Mouse (Mus musculus) hindbrain, embryonic 10.5 days (tissue): ENCODE measurements around the gene Mvp. TPM values are rescaled to one million over a fixed set of nuclear protein-coding genes. Genes with fewer than 3 reads are reported as not detected.
A peak's percentile ranks its signal among the peaks of the same experiment; 100 is the strongest.

Source experiments
- DNase-seq: peaks from one replicate; pipeline ENCODE4 v3.0.0-alpha.2; 2017; ENCODE audit warnings: low spot score
- H3K27ac ChIP-seq: fragments of 300-500 bp; sonication (generic); 2 replicates; pipeline ENCODE4 v1.5.1; 2016; ENCODE audit warnings: mild to moderate bottlenecking, moderate library complexity
- H3K27me3 ChIP-seq: fragments of 300-500 bp; sonication (generic); 2 replicates; pipeline ENCODE4 v1.6.1; 2016; ENCODE audit warnings: mild to moderate bottlenecking; ENCODE audit not compliant: poor library complexity, insufficient read depth, severe bottlenecking
- H3K36me3 ChIP-seq: fragments of 300-500 bp; sonication (generic); 2 replicates; pipeline ENCODE4 v1.6.1; 2016; ENCODE audit warnings: mild to moderate bottlenecking, moderate library complexity
- H3K4me1 ChIP-seq: fragments of 300-500 bp; sonication (generic); replicated peaks from 2 replicates; pipeline ENCODE4 v1.6.1; 2016; ENCODE audit warnings: mild to moderate bottlenecking
- H3K4me3 ChIP-seq: fragments of 300-500 bp; sonication (generic); 2 replicates; pipeline ENCODE4 v1.5.1; 2016; ENCODE audit warnings: mild to moderate bottlenecking, moderate library complexity
- H3K9me3 ChIP-seq: fragments of 300-500 bp; sonication (generic); 2 replicates; pipeline ENCODE4 v1.6.1; 2016; ENCODE audit warnings: mild to moderate bottlenecking, moderate library complexity
- WGBS: fragments of 180-500 bp; shearing (Covaris S2); methylation state at CpG from one replicate; pipeline ENCODE4 v1.1.7; 2016; 5-methylcytosine and 5-hydroxymethylcytosine counted together
- polyA plus RNA-seq: library from polyadenylated mRNA; unstranded; fragments of >200 nt; fragmentation: Nextera tagmentation; extraction: Ambion mirVana; gene quantifications from 2 replicates; pipeline ENCODE4 v1.2.1, GENCODE M21; 2016

The Mvp gene
- polyA plus RNA-seq, 1 experiment from 2014 or later: 6.1 TPM

DNA sequence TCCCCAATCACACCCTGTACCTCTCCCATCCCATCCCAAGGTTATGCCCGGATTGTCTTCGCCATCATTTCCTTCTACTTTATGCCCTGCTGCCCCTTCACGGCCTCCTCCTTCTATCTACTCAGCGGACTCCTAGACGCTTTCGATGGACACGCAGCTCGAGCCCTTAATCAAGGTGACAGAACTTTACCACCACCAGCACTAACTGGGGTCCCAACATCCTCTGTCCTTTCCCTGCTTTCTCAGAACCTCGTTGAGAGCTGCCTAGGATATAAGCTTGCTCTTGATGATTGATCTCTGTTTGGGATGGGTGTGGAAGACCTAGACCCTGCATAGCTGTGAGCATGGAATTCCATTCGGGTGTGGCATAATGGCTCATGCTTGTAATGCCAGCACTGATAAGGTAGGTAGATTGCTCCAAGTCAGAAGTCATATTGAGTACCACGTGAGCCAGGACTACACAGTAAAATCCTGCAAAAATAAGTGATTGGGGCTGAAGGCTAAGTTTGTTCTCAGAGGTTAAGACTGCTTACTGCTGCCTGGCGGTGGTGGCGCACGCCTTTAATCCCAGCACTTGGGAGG is 37.5 kb downstream of the Mvp start:
- no peak for DNase-seq
- Histone ChIP-seq H3K36me3 (peaks cover 38% of the 10 kb centered on the region), H3K4me1 (peaks cover 27% of the 10 kb centered on the region), H3K9me3 (no peaks in the 10 kb centered on the region), H3K27ac (peak overlapping the region; percentile 99), H3K27me3 (no peaks in the 10 kb centered on the region), H3K4me3 (peak overlapping the region; percentile 98)
- WGBS: 28% methylated on average over 14 of the region's 14 CpGs

DNA sequence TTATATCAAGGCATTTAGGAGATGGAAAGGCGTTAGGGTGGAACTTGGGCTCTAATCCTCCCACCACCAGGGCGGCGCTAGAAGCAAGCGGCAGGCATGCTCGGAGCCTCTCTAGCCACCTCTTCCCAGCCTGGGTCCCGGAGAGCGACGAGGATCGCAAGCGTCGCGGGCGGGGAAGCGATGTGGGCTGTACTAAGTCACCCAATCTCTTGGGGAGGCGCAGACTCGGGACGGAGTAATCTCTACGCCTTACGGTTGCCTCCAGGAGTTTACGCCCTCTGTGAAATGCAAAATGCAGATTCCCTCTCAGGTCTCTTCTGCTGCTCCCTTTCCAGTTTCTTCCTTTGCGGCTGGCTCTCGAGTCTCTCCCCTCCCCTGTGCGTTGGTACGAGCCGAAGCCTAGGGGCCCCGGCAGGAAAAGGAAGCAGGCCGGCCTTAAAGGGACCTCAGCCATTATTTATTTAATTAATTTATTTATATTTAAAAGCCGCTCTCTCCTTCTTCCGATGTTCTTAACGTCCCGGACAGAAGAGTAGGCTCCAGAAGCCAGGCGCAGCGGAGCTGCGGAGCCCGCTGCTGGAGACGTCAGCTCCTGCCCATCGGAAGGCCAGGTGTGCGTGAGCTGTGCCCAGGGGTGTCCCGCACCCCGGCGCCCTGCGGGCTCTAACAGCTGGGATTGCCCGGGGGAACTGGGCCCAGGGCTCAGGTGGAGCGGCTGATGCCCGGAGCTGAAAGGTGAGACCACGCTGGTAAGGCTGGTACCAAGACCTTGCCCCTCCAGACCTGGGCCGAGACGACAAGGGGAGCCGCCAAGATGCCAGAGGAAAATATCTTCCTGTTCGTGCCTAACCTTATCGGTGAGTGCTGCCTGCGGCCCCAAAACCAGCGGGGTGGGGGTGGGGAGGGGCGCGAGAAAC is 38.2 kb downstream of the Mvp start, which contains the start of gene Cdiptos:
Gene Cdiptos, minus strand, starts transcription at position 149 of the 917 bp plus-strand sequence.
- peak within 1 kb of the TSS; percentile 98 for H3K4me3 ChIP-seq
- DNase-seq: peak; percentile 96
- no peaks in the 10 kb centered on the region for H3K27me3 ChIP-seq
- WGBS: under 1% methylated on average over 55 of the region's 55 CpGs
- peaks cover 36% of the 10 kb centered on the region for H3K36me3 ChIP-seq
- H3K9me3 ChIP-seq: no peaks in the 10 kb centered on the region
- peaks cover 27% of the 10 kb centered on the region for H3K4me1 ChIP-seq
- H3K27ac ChIP-seq: peak within 1 kb of the TSS; percentile 99

DNA sequence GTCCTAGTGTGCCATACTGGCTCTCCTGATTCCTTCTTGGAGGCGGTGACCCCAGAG is 38.7 kb downstream of the Mvp start, which contains the start of gene Cdipt:
Gene Cdipt, plus strand, starts transcription at position 22 of the 57 bp plus-strand sequence.
- Histone ChIP-seq H3K9me3 (no peaks in the 10 kb centered on the region), H3K4me1 (peaks cover 27% of the 10 kb centered on the region)
- WGBS: 0% methylated on average over 1 of the region's 1 CpGs

DNA sequence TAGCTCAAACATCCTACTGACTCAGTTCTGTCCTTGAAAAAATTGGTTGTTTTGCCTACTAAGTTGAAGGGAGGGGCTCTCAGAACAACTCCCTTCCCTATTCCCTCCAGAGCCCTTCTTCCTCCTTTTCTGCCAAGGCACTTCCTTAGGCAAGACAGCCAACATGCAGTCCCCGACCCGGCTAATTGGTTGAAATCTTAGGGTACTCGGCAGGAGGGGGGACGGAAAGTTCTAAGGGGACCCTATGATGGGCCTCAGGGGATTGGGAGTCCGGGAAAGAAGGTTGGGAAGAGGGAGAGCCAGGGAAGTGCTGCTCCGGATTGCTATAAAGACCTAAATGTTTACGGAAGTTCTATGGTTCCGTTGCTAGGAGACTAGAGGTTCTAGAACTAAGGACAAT is 38.9 kb downstream of the Mvp start:
- Histone ChIP-seq H3K36me3 (peaks cover 33% of the 10 kb centered on the region), H3K27me3 (no peaks in the 10 kb centered on the region), H3K9me3 (no peaks in the 10 kb centered on the region), H3K27ac (peak overlapping the region; percentile 99), H3K4me3 (peak overlapping the region; percentile 98), H3K4me1 (peaks cover 27% of the 10 kb centered on the region)
- WGBS: 14% methylated on average over 8 of the region's 8 CpGs
- no peak for DNase-seq

More for the DNA sequence above, 38.7 kb downstream of the Mvp start, which contains the start of gene Cdipt:
- Histone ChIP-seq H3K27me3 (no peaks in the 10 kb centered on the region), H3K4me3 (peak within 1 kb of the TSS; percentile 98), H3K36me3 (peaks cover 33% of the 10 kb centered on the region), H3K27ac (peak within 1 kb of the TSS; percentile 99)
- DNase-seq: no peak

DNA sequence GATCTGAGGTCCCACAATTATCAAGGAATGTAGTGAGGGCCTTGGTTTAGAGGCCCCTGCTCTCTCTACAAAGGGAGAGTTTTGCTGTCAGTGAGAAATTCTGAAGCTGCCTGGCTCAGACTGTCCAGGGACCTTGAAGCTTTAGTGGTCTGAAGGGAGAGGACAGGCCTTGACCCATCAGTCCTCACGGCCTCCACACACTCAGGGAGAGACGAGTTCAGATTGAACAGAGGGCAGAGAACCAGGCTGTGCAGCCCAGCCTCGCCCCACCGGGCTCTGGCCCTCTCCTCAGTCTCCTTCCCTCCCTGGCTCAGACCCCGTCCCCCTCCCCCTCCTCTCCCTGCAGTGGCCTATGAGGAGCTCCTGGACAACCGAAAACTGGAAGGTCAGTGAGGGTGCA is 47.1 kb downstream of the Mvp start:
- peaks cover 31% of the 10 kb centered on the region for H3K36me3 ChIP-seq

DNA sequence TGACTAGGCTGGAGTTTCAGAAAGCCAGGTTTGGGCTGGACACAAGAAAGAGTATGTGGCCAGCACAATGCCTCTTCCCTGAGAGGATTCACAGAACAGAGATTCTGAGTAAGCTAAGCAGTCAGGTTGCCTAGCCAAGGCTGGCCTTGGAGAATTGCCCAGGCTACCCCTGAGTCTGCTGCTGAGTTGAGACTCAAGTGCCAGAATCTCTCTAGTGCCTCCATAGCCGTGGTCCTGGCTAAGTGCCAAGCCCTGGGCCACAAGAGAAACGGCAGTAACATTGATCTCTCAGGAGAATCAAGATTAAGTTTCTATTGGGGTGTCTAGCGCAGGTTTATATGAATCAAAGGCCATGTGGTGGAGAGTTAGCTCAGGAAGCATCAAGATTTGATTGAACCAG is 48.9 kb downstream of the Mvp start:
- H3K9me3 ChIP-seq: no peaks in the 10 kb centered on the region
- no peak overlapping the region for H3K4me3 ChIP-seq
- peaks cover 36% of the 10 kb centered on the region for H3K27me3 ChIP-seq
- no peak overlapping the region for H3K27ac ChIP-seq
- DNase-seq: no peak
- peaks cover 28% of the 10 kb centered on the region for H3K36me3 ChIP-seq
- peaks cover 11% of the 10 kb centered on the region; the same call in 1 of the 2 replicates for H3K4me1 ChIP-seq
- WGBS: 81% methylated on average over 3 of the region's 3 CpGs

More for the DNA sequence above, 47.1 kb downstream of the Mvp start:
- no peaks in the 10 kb centered on the region for H3K9me3 ChIP-seq
- 0 out of 2 replicates have a peak overlapping the region, but pooled peaks have one; percentile 35 for H3K27ac ChIP-seq
- peaks cover 11% of the 10 kb centered on the region; the same call in 1 of the 2 replicates for H3K4me1 ChIP-seq
- no peak for DNase-seq
- peaks cover 23% of the 10 kb centered on the region for H3K27me3 ChIP-seq
- 66% methylated on average over 6 of the region's 6 CpGs for WGBS
- no peak overlapping the region for H3K4me3 ChIP-seq

DNA sequence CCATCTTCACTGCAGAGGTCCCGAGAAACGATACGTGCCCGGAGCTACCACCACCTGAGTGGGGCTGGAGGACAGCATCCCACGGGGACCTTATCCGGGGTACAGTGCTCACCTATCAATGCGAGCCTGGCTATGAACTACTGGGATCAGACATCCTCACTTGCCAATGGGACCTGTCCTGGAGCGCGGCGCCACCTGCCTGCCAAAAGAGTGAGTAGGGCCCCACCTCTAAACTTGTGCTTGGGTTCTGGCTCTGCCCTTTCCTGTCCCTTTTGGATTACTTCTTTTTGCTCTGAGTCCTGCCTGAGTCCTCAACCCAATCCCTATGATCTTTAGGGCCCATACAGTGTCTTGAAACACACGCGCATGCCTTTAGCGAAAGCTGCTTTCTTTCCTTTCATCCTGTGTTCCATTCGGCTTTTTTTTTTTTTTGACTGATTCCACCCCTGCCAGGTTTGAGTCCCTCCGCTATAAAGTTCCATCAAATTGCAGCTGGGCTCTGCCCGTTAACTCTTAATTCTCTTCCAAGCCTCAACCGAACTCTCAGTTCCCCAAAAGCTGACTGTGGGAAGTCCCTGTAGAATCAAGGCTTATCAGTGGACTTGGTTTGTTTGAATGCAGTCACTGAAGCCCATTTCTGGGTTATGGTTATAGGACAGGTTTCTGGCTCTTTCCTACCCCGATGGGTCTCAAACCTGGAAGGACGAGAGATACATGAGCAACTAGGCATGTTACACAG is 50.7 kb downstream of the Mvp start:
- WGBS: 26% methylated on average over 19 of the region's 19 CpGs
- Histone ChIP-seq H3K4me3 (no peak overlapping the region; the same call in 1 of the 2 replicates), H3K9me3 (no peaks in the 10 kb centered on the region), H3K27me3 (peaks cover 36% of the 10 kb centered on the region), H3K4me1 (peaks cover 11% of the 10 kb centered on the region; the same call in 1 of the 2 replicates), H3K36me3 (peaks cover 21% of the 10 kb centered on the region; the same call in 1 of the 2 replicates), H3K27ac (no peak overlapping the region)
- peak; percentile 43 for DNase-seq

DNA sequence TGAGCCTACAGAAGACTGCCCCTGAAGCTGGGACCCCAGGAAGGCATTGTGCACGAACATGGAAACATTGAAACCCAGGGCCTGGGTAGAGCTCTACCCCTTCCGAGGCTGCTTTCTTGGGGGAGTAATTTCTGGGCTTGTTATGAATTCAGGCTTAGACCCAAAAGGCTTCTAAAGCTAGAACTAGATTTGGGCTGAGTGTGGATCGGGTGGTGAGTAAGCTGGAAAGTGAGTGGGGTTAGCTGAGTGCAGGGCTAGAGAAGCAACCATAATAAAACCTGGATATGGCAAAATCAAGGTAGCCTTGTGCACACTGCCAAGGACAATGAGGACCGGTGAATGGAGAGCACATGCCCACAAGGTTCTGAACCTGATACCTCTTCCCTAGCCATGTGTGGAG is 52.5 kb downstream of the Mvp start:
- Histone ChIP-seq H3K9me3 (no peaks in the 10 kb centered on the region), H3K4me3 (no peak overlapping the region), H3K27ac (no peak overlapping the region), H3K4me1 (peaks cover 4% of the 10 kb centered on the region; the same call in 1 of the 2 replicates), H3K27me3 (peaks cover 36% of the 10 kb centered on the region), H3K36me3 (peaks cover 10% of the 10 kb centered on the region; the same call in 1 of the 2 replicates)
- DNase-seq: no peak
- WGBS: 90% methylated on average over 4 of the region's 4 CpGs

DNA sequence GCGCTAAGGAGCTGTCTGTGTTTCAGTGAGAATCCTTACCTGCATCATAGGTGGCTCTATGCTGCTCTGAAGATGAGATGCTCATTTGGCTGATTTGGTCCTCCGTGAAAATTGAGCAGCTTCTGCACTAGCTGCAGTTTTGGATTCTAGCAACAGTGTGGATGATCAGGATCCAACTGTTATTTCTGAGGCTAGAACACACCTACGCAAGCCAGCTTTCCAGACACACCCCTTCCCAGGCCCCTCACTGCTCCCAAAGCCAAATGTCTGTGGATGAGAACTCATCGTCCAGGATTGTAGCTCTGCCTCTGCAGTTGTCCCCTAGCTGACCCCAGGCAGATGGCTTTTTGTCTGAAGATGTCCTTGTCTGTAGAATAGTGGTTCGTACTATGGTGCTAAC is 53.3 kb downstream of the Mvp start:
- H3K4me3 ChIP-seq: no peak overlapping the region
- H3K27ac ChIP-seq: no peak overlapping the region
- no peak for DNase-seq
- H3K9me3 ChIP-seq: no peaks in the 10 kb centered on the region
- 91% methylated on average over 5 of the region's 5 CpGs for WGBS
- peaks cover 5% of the 10 kb centered on the region; the same call in 1 of the 2 replicates for H3K36me3 ChIP-seq
- H3K4me1 ChIP-seq: peaks cover 4% of the 10 kb centered on the region; the same call in 1 of the 2 replicates
- peaks cover 36% of the 10 kb centered on the region for H3K27me3 ChIP-seq

DNA sequence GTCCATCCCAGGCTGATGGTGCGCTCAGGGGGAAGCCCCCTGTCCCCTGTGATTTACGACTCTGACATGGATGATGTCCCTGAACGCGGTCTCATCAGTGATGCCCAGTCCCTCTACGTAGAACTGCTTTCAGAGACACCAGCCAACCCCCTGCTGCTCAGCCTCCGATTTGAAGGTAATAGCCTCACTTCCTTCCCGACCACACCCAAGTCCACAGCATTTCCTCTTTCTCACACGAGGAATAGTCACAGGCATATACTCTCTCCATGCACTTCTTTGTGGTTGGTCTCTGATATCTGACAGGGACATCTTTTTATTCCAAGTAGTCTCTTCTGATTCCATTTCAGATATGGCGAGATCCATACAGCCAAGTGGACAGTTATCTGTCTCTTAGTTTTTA is 54.6 kb downstream of the Mvp start:
- Histone ChIP-seq H3K36me3 (peaks cover 5% of the 10 kb centered on the region; the same call in 1 of the 2 replicates), H3K27ac (no peak overlapping the region), H3K9me3 (no peaks in the 10 kb centered on the region), H3K4me3 (no peak overlapping the region), H3K4me1 (peaks cover 4% of the 10 kb centered on the region; the same call in 1 of the 2 replicates), H3K27me3 (peaks cover 36% of the 10 kb centered on the region)
- 83% methylated on average over 9 of the region's 9 CpGs for WGBS
- DNase-seq: no peak

DNA sequence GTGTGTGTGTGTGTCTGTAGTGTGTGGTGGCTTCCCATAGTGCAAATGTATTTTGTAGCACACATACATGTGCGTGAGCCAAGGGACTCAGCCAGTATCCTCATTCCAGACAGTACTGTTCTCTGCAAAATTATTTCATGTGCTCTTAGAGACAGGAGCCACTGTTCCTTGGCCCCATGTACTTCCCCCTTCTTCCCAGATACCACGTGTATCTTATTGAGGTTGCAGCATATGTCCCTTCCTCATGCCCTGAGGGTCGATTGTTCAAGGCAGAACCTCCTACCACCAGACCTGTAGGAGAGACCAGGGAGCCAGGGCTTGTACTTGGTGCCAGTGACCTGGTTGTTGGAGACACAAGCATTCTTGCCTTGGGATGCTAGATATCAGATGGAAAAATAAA is 59.3 kb downstream of the Mvp start:
- peaks cover 26% of the 10 kb centered on the region for H3K4me1 ChIP-seq
- H3K27me3 ChIP-seq: peaks cover 36% of the 10 kb centered on the region
- no peak for DNase-seq
- no peak overlapping the region for H3K27ac ChIP-seq
- no peaks in the 10 kb centered on the region for H3K9me3 ChIP-seq
- 68% methylated on average over 3 of the region's 3 CpGs for WGBS
- H3K4me3 ChIP-seq: no peak overlapping the region
- no peaks in the 10 kb centered on the region for H3K36me3 ChIP-seq

DNA sequence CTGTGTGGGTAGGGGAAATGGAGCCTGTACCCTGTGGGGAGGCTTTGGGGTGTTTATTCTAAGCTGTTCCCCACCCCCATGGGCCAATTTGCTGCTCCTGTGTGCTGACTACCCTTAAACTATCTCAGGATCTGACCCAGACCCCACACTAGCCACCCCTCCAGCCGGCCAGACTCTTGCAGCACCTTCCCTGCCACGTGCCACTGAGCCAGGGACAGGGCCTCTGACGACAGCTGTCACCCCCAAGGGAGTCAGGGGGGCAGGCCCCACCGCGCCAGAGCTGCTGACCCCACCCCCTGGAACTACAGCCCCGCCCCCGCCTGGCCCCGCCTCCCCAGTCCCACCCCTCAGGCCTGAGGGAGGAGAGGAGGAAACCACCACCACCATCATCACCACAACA is 61.8 kb downstream of the Mvp start:
- H3K27ac ChIP-seq: 0 out of 2 replicates have a peak overlapping the region, but pooled peaks have one; percentile 16
- DNase-seq: no peak
- H3K27me3 ChIP-seq: peaks cover 55% of the 10 kb centered on the region
- H3K9me3 ChIP-seq: no peaks in the 10 kb centered on the region
- H3K36me3 ChIP-seq: no peaks in the 10 kb centered on the region
- H3K4me1 ChIP-seq: peaks cover 46% of the 10 kb centered on the region
- peak overlapping the region; percentile 56; the same call in 1 of the 2 replicates for H3K4me3 ChIP-seq
- 2% methylated on average over 8 of the region's 8 CpGs for WGBS
